Mouse (Mus musculus) left cerebral cortex, postnatal 4 days (tissue): Measurements from ENCODE around the gene Papss1. TPM values are rescaled to one million over a fixed set of nuclear protein-coding genes. Genes with fewer than 3 reads are reported as not detected.

Experiments used
- DNase-seq: peaks from one replicate; pipeline ENCODE4 v3.0.0-alpha.2; 2022
- intact Hi-C: fragments of 180-260 bp; cut with DNase I; formaldehyde crosslinking; loops from one replicate; pipeline ENCODE4 v1.15.1; 2025
- total RNA-seq, 2 experiments: library from RNA; stranded (reverse); gene quantifications; 2 replicates each; pipeline ENCODE4 v1.2.3; 2021

Gene Papss1
- total RNA-seq, 2 experiments from 2014 or later, result 94.8 to 101 TPM

- intact Hi-C loops, result no loop called here
- no peak for DNase-seq
Measured at GRCm38 (mm10) chr3:131580040-131580439, 15.5 kb downstream of the Papss1 start.

GRCm38 (mm10) chr3:131581096-131581495, 16.5 kb downstream of the Papss1 start:
- DNase-seq, result no peak
- intact Hi-C loops, result no loop called here

GRCm38 (mm10) chr3:131586818-131587217, 22.2 kb downstream of the Papss1 start:
- DNase-seq, result no peak
- intact Hi-C loops, result no loop called here

GRCm38 (mm10) chr3:131587959-131588358, 23.4 kb downstream of the Papss1 start:
- intact Hi-C loops, result no loop called here
- DNase-seq, result no peak

GRCm38 (mm10) chr3:131593143-131593798, 28.7 kb downstream of the Papss1 start:
- intact Hi-C loops, result no loop called here
- DNase-seq, result no peak

- DNase-seq, result no peak
- intact Hi-C loops, result no loop called here
Measured at GRCm38 (mm10) chr3:131594361-131594760, 29.8 kb downstream of the Papss1 start.

GRCm38 (mm10) chr3:131595546-131596245, 31.1 kb downstream of the Papss1 start:
- intact Hi-C loops, result no loop called here
- no peak for DNase-seq

GRCm38 (mm10) chr3:131600726-131601125, 36.2 kb downstream of the Papss1 start:
- intact Hi-C loops, result no loop called here
- DNase-seq, result no peak

- intact Hi-C loops, result no loop called here
- no peak for DNase-seq
Measured at GRCm38 (mm10) chr3:131601366-131601765, 36.8 kb downstream of the Papss1 start.

- intact Hi-C loops, result no loop called here
Measured at GRCm38 (mm10) chr3:131602995-131603414, 38.4 kb downstream of the Papss1 start.

GRCm38 (mm10) chr3:131608112-131608511, 43.5 kb downstream of the Papss1 start:
- intact Hi-C loops, result no loop called here
- DNase-seq, result no peak

More at GRCm38 (mm10) chr3:131602995-131603414, 38.4 kb downstream of the Papss1 start:
- DNase-seq, result no peak

- DNase-seq, result no peak
- intact Hi-C loops, result no loop called here
Measured at GRCm38 (mm10) chr3:131609651-131610050, 45.1 kb downstream of the Papss1 start.

- intact Hi-C loops, result no loop called here
- DNase-seq, result no peak
Measured at GRCm38 (mm10) chr3:131610595-131610994, 46.0 kb downstream of the Papss1 start.

GRCm38 (mm10) chr3:131612847-131613246, 48.3 kb downstream of the Papss1 start:
- intact Hi-C loops, result no loop called here
- DNase-seq, result no peak

GRCm38 (mm10) chr3:131614056-131614455, 49.5 kb downstream of the Papss1 start:
- intact Hi-C loops, result no loop called here
- no peak for DNase-seq

GRCm38 (mm10) chr3:131618580-131619338, 54.2 kb downstream of the Papss1 start:
- intact Hi-C loops, result no loop called here
- DNase-seq, result no peak

- intact Hi-C loops, result no loop called here
- no peak for DNase-seq
Measured at GRCm38 (mm10) chr3:131623208-131623607, 58.6 kb downstream of the Papss1 start.

- DNase-seq, result no peak
- intact Hi-C loops, result no loop called here
Measured at GRCm38 (mm10) chr3:131624063-131624462, 59.5 kb downstream of the Papss1 start.

- intact Hi-C loops, result no loop called here
Measured at GRCm38 (mm10) chr3:131627476-131627875, 62.9 kb downstream of the Papss1 start.

GRCm38 (mm10) chr3:131628265-131628664, 63.7 kb downstream of the Papss1 start:
- intact Hi-C loops, result no loop called here
- no peak for DNase-seq

More at GRCm38 (mm10) chr3:131627476-131627875, 62.9 kb downstream of the Papss1 start:
- DNase-seq, result no peak

- intact Hi-C loops, result no loop called here
Measured at GRCm38 (mm10) chr3:131628931-131629330, 64.4 kb downstream of the Papss1 start.

More at GRCm38 (mm10) chr3:131628931-131629330, 64.4 kb downstream of the Papss1 start:
- no peak for DNase-seq
